Mouse (Mus musculus): ENCODE results near the gene Olfr884. TPM values are rescaled to one million over a fixed set of nuclear protein-coding genes. Genes with fewer than 3 reads are reported as not detected.

Gene Olfr884
- total RNA-seq (2022): not detected

GRCm38 (mm10) chr9:38046255-38046654, at the start of gene Olfr884:
Olfr884 (plus strand) TSS chr9:38046555.
- no peak for DNase-seq (ENCODE audit: low spot score in 2 of 2)

GRCm38 (mm10) chr9:37998581-37999204, 47.7 kb upstream of the Olfr884 start:
- no peak for DNase-seq (ENCODE audit: low spot score in 2 of 2)

- DNase-seq (ENCODE audit: low spot score in 2 of 2): no peak
Measured at GRCm38 (mm10) chr9:38000021-38000420, 46.3 kb upstream of the Olfr884 start.

GRCm38 (mm10) chr9:38025508-38025907, 20.8 kb upstream of the Olfr884 start, which contains the start of gene Olfr883:
Olfr883 (plus strand) TSS chr9:38025808.
- no peak for DNase-seq (ENCODE audit: low spot score in 2 of 2)

- no peak for DNase-seq (ENCODE audit: low spot score in 2 of 2)
Measured at GRCm38 (mm10) chr9:38061022-38061421, 14.7 kb downstream of the Olfr884 start, which contains the start of gene Olfr885. Olfr885 (plus strand) TSS chr9:38061322.

- no peak for DNase-seq (ENCODE audit: low spot score in 2 of 2)
Measured at GRCm38 (mm10) chr9:38083772-38084171, 37.4 kb downstream of the Olfr884 start, which contains the start of gene Olfr887. Olfr887 (plus strand) TSS chr9:38084072.

Other genes starting within 250 kb of the Olfr884 start
- gene Olfr876, start 243.5 kb upstream of the Olfr884 start, total RNA-seq (2022): not detected
- not detected for gene Olfr877, start 192.3 kb upstream of the Olfr884 start, total RNA-seq (2022)
- not detected for gene Olfr145, start 149.8 kb upstream of the Olfr884 start, total RNA-seq (2022)
- gene Olfr878, start 128.7 kb upstream of the Olfr884 start, total RNA-seq (2022): not detected
- gene Olfr881, start 54.7 kb upstream of the Olfr884 start, total RNA-seq (2022): not detected
- not detected for gene Olfr883, start 20.7 kb upstream of the Olfr884 start, total RNA-seq (2022)
- gene Olfr885, start 14.8 kb downstream of the Olfr884 start, total RNA-seq (2022): not detected
- gene Olfr887, start 37.5 kb downstream of the Olfr884 start, total RNA-seq (2022): not detected
- not detected for gene Olfr888, start 61.6 kb downstream of the Olfr884 start, total RNA-seq (2022)
- not detected for gene Olfr889, start 68.6 kb downstream of the Olfr884 start, total RNA-seq (2022)
- not detected for gene Olfr890, start 96.0 kb downstream of the Olfr884 start, total RNA-seq (2022)
- not detected for gene Olfr891, start 134.3 kb downstream of the Olfr884 start, total RNA-seq (2022)
- not detected for gene Olfr893, start 161.8 kb downstream of the Olfr884 start, total RNA-seq (2022)
- not detected for gene Olfr894, start 171.5 kb downstream of the Olfr884 start, total RNA-seq (2022)
- not detected for gene Olfr143, start 206.2 kb downstream of the Olfr884 start, total RNA-seq (2022)
- not detected for gene Olfr895, start 221.3 kb downstream of the Olfr884 start, total RNA-seq (2022)
- gene Olfr896-ps1, start 244.6 kb downstream of the Olfr884 start, total RNA-seq (2022): not detected